Mouse (Mus musculus) E14TG2a.4 (cell line): ENCODE measurements around the gene Tmbim1.

Experiments
- CTCF ChIP-seq: conservative IDR thresholded peaks from 2 replicates; pipeline ENCODE4 v1.5.1; 2014; ENCODE audit warnings: low read length
- NANOG ChIP-seq: IDR thresholded peaks from 2 replicates; pipeline ENCODE4 v1.6.1; 2014; ENCODE audit warnings: borderline replicate concordance, low read length, mixed read lengths
- POU5F1 ChIP-seq: IDR thresholded peaks from 2 replicates; pipeline ENCODE4 v1.6.1; 2014; ENCODE audit warnings: low read length, borderline replicate concordance

- TF ChIP-seq CTCF (no peak), POU5F1 (no peak), NANOG (no peak)
Measured at GRCm38 (mm10) chr1:74288327-74288726, 17.1 kb downstream of the Tmbim1 start.
